Mouse (Mus musculus) liver, embryonic 16.5 days (tissue): Measurements from ENCODE around the gene Kiss1r. TPM values are rescaled to one million over a fixed set of nuclear protein-coding genes. Genes with fewer than 3 reads are reported as not detected.
A peak's percentile ranks its signal among the peaks of the same experiment; 100 is the strongest.

ENCODE experiments used
- ATAC-seq: fragments of 200-750 bp; cut with Nextera tagmentation; 2 replicates; pipeline ENCODE4 v1.8.0; 2017; ENCODE audit warnings: low read depth, mild to moderate bottlenecking, moderate number of reproducible peaks, moderate library complexity
- H3K27ac ChIP-seq: fragments of 300-500 bp; sonication (generic); 2 replicates; pipeline ENCODE4 v1.5.1; 2014; ENCODE audit warnings: mild to moderate bottlenecking, low read length
- H3K27me3 ChIP-seq: fragments of 300-500 bp; sonication (generic); 2 replicates; pipeline ENCODE4 v1.6.1; 2014; ENCODE audit warnings: low read depth, low read length, mixed read lengths; ENCODE audit not compliant: control insufficient read depth, insufficient read depth
- H3K36me3 ChIP-seq: fragments of 300-500 bp; sonication (generic); 2 replicates; pipeline ENCODE4 v1.6.1; 2014; ENCODE audit warnings: mild to moderate bottlenecking; ENCODE audit not compliant: control insufficient read depth, insufficient read depth
- H3K4me1 ChIP-seq: fragments of 300-500 bp; sonication (generic); 2 replicates; pipeline ENCODE4 v1.6.1; 2014; ENCODE audit warnings: low read depth, low read length, mixed read lengths; ENCODE audit not compliant: control insufficient read depth
- H3K4me2 ChIP-seq: fragments of 300-500 bp; sonication (generic); 2 replicates; pipeline ENCODE4 v1.6.1; 2014; ENCODE audit warnings: low read depth, low read length, mixed read lengths
- H3K4me3 ChIP-seq: fragments of 300-500 bp; sonication (generic); 2 replicates; pipeline ENCODE4 v1.5.1; 2014; ENCODE audit warnings: low read depth, mild to moderate bottlenecking, low read length
- H3K9ac ChIP-seq: fragments of 300-500 bp; sonication (generic); 2 replicates; pipeline ENCODE4 v1.6.1; 2014; ENCODE audit warnings: low read depth, low read length
- H3K9me3 ChIP-seq: fragments of 300-500 bp; sonication (generic); replicated peaks from 2 replicates; pipeline ENCODE4 v1.6.1; 2016; ENCODE audit warnings: low read length; ENCODE audit not compliant: control insufficient read depth
- WGBS: fragments of 180-500 bp; shearing (Covaris S2); extraction: QIAGEN DNeasy Blood & Tissue Kit; methylation state at CpG from one replicate; pipeline ENCODE4 v1.1.7; 2014; ENCODE audit not compliant: insufficient replicate concordance; 5-methylcytosine and 5-hydroxymethylcytosine counted together
- polyA plus RNA-seq: library from polyadenylated mRNA; unstranded; fragments of >200 nt; fragmentation: Nextera tagmentation; extraction: Ambion mirVana; gene quantifications from 2 replicates; pipeline ENCODE4 v1.2.1, GENCODE M21; 2015

The Kiss1r gene
- polyA plus RNA-seq: 0.18 and 0.20 TPM in 2 replicates

DNA sequence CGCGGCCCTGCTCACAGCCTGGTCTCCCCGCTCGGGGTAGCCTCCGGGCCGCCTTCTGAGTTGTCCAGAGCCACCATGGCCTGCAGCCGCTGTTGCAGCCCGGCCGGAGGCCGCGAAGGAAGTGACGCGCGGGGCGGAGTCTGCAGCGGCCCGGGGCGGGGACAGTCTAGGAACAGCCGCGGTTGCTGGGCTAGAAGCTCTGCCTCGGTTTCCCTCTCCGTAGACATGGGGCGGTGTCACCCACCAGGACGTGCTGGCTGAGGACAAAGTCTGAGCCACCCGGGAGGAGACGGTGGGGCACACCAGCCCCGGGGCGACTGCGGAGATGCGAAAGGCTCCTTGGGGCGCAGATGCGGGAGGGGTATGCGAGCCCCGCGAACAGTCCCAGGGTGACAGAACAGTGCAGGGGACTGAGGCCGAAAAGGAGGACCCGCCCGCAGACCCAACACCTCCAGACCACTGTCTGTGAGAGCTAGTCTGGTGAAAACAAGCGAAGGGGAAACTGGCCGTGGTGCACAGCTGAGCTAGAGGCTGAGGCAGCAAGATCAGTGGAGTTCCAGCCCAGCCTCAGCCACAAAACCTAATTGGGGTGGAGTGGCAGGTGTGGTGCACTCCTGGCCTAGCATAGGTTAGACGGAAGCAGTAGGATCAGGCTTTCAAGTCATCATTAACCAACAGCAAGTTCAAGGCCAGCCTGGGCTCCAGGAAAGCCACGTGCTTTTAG lies at the start of gene Kiss1r:
TSS of gene Kiss1r (plus strand) at position 164 of the 724 bp plus-strand sequence.
- Histone ChIP-seq H3K9me3 (no peaks in the 10 kb centered on the region), H3K36me3 (no peaks in the 10 kb centered on the region), H3K27ac (peak within 1 kb of the TSS; percentile 88), H3K4me3 (peak within 1 kb of the TSS; percentile 79), H3K4me2 (peak within 1 kb of the TSS; percentile 95), H3K27me3 (peaks cover 48% of the 10 kb centered on the region), H3K9ac (peak within 1 kb of the TSS; percentile 89), H3K4me1 (peaks cover 71% of the 10 kb centered on the region)
- WGBS: 3% methylated on average over 42 of the region's 42 CpGs
- peak; percentile 80 for ATAC-seq

DNA sequence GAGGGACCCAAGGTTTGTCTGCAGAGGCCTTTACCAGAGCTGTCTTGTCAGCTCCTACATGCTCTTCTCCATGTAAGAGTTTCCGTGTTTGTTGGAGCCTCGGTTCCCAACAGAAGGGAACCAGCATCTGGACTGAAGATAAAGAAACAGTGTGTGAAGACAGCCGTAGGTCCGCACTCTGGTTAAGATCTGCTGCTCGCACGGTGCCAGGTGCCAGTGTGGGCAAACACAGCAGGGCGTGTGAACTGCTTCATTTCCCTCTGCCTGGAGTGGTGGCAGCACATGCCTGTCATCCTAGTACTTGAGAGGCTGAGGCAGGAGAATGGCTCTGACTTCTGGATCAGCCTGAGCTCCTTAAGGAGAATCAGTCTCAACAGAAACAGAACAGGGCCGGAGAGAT lies 44.9 kb upstream of the Kiss1r start:
- Histone ChIP-seq H3K27ac (no peak overlapping the region), H3K4me3 (no peak overlapping the region), H3K9ac (no peak overlapping the region), H3K27me3 (peaks cover 23% of the 10 kb centered on the region), H3K36me3 (no peaks in the 10 kb centered on the region), H3K4me1 (peaks cover 4% of the 10 kb centered on the region), H3K4me2 (no peak overlapping the region), H3K9me3 (no peaks in the 10 kb centered on the region)
- WGBS: 71% methylated on average over 8 of the region's 8 CpGs
- ATAC-seq: no peak

GRCm38 (mm10) chr10:79872862-79873261 lies 43.9 kb upstream of the Kiss1r start:
- Histone ChIP-seq H3K4me1 (peaks cover 13% of the 10 kb centered on the region), H3K4me3 (no peak overlapping the region), H3K9me3 (no peaks in the 10 kb centered on the region), H3K9ac (no peak overlapping the region), H3K27me3 (peaks cover 23% of the 10 kb centered on the region), H3K4me2 (no peak overlapping the region), H3K27ac (no peak overlapping the region), H3K36me3 (no peaks in the 10 kb centered on the region)
- 46% methylated on average over 3 of the region's 3 CpGs for WGBS
- ATAC-seq: no peak

GRCm38 (mm10) chr10:79873313-79873712 lies 43.5 kb upstream of the Kiss1r start:
- Histone ChIP-seq H3K9me3 (no peaks in the 10 kb centered on the region), H3K4me3 (no peak overlapping the region; the same call in 1 of the 2 replicates), H3K27me3 (peaks cover 23% of the 10 kb centered on the region), H3K9ac (no peak overlapping the region), H3K27ac (no peak overlapping the region), H3K36me3 (no peaks in the 10 kb centered on the region), H3K4me2 (no peak overlapping the region), H3K4me1 (peaks cover 16% of the 10 kb centered on the region)
- ATAC-seq: no peak
- WGBS: 14% methylated on average over 6 of the region's 6 CpGs

GRCm38 (mm10) chr10:79873715-79874289 lies 43.0 kb upstream of the Kiss1r start:
- Histone ChIP-seq H3K4me1 (peaks cover 18% of the 10 kb centered on the region), H3K9me3 (no peaks in the 10 kb centered on the region), H3K4me2 (peak overlapping the region; percentile 75), H3K27me3 (peaks cover 23% of the 10 kb centered on the region), H3K4me3 (peak overlapping the region; percentile 60), H3K9ac (peak overlapping the region; percentile 47), H3K36me3 (no peaks in the 10 kb centered on the region), H3K27ac (no peak overlapping the region)
- ATAC-seq: no peak
- 2% methylated on average over 26 of the region's 26 CpGs for WGBS

GRCm38 (mm10) chr10:79874290-79874862 lies 42.4 kb upstream of the Kiss1r start, which contains the start of the genes Prtn3 and Plppr3:
TSS of gene Prtn3 (plus strand) at chr10:79874476.
TSS of gene Plppr3 (minus strand) at chr10:79874634.
- no peak for ATAC-seq
- Histone ChIP-seq H3K9me3 (no peaks in the 10 kb centered on the region), H3K4me3 (peak within 1 kb of the TSS; percentile 60), H3K9ac (peak within 1 kb of the TSS; percentile 47), H3K4me2 (peak within 1 kb of the TSS; percentile 75), H3K27me3 (peaks cover 23% of the 10 kb centered on the region), H3K27ac (no peak within 1 kb of the TSS), H3K36me3 (no peaks in the 10 kb centered on the region), H3K4me1 (peaks cover 21% of the 10 kb centered on the region)
- 1% methylated on average over 53 of the region's 57 CpGs for WGBS

DNA sequence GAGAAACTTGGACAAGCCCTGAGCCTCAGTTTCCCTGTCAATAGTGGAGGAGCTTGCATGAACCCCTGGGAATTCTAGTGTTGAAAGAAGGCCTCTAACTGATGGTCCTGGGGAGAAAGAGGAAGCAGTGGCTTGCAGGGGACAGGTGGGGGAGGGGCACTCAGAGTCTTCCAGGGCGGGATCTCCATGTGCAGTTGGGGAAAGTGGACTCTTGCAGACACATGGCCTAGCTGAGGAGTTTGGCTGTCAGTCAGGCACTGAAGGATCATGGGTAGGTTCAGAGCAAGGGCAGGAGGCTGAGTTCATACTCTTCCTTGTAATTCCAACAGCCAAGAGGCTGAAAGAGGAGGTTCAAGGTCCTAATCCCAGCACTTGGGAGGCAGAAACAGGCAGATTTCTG lies 39.6 kb upstream of the Kiss1r start:
- Histone ChIP-seq H3K9ac (no peak overlapping the region), H3K27ac (peak overlapping the region; percentile 49; the same call in 1 of the 2 replicates), H3K36me3 (no peaks in the 10 kb centered on the region), H3K27me3 (peaks cover 23% of the 10 kb centered on the region), H3K4me3 (no peak overlapping the region), H3K4me2 (peak overlapping the region; percentile 42; the same call in 1 of the 2 replicates), H3K9me3 (no peaks in the 10 kb centered on the region), H3K4me1 (peaks cover 44% of the 10 kb centered on the region)
- 11% methylated on average over 1 of the region's 1 CpGs for WGBS
- ATAC-seq: no peak

DNA sequence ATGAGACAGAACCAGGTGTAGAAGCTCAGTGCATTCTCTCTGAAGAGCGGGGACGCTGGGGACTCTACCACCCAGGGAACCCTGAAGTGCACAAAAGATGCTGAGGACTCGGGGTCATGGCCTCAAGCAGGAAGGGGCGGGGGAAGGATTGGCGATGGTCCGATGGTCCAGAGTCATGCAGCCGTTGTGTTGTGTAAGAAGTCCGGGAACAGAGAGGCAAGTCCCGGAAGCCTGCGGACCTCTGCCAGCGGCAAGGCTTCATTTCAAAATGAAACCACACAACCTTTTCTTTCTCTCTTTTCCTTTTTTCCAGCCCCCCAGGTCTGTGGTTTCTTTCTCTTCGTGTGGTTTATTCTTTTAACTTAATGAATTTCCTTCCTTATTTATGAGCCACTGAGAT lies 39.0 kb upstream of the Kiss1r start:
- 0 out of 2 replicates have a peak overlapping the region, but pooled peaks have one; percentile 4 for H3K4me3 ChIP-seq
- H3K27me3 ChIP-seq: peaks cover 28% of the 10 kb centered on the region
- WGBS: 10% methylated on average over 12 of the region's 12 CpGs
- peak overlapping the region; percentile 42 for H3K4me2 ChIP-seq
- no peaks in the 10 kb centered on the region for H3K9me3 ChIP-seq
- H3K4me1 ChIP-seq: peaks cover 46% of the 10 kb centered on the region
- ATAC-seq: peak; percentile 27
- no peak overlapping the region for H3K9ac ChIP-seq
- H3K27ac ChIP-seq: peak overlapping the region; percentile 49
- H3K36me3 ChIP-seq: no peaks in the 10 kb centered on the region
